Mouse (Mus musculus) bone marrow macrophage, adult 2 months (primary cell): ENCODE data around the gene C130050O18Rik.

Experiments used
- CTCF ChIP-seq: IDR thresholded peaks from 2 replicates; pipeline ENCODE4 v1.5.1; 2012; ENCODE audit warnings: low read depth, mild to moderate bottlenecking, low read length, moderate library complexity
- POLR2A ChIP-seq: IDR thresholded peaks from 2 replicates; pipeline ENCODE4 v1.6.1; 2012; ENCODE audit warnings: mild to moderate bottlenecking, low read depth, low read length, borderline replicate concordance

DNA sequence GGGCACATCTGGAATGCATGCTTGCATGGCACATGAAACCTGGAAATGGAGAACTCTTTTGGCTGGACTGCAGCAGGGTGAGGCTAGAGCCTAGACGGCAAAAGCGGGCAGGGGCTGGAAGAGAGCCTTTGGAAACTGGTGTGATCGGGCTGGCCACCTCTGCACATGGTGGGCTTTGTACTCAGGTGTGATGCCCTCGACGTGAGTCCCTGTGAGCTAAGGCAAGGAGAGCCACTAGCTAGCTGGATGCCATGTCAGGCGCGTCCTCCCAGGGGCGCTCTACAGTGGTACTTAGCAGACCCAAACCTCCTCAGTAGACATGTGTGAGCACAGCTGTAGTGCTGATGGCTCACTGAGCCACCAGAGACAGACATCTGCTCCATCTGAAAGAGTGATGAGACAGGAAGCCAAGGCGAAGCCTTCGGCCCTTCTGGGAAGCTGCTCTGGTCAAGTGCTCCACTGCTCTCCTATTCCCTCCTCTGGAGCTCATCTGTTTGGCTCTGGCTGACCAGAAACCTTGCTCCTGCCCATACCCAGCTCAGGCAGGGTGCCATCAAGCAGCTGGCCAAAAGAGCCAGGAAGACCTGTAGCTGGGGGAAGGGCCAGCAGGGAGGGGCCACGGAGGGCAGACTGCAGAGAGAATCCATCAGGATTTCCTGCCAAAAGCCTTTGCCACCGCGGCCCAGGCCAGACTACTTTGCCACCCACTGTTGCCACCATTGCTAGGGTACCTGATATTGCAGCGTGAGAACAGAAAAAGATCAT lies 2.2 kb downstream of the C130050O18Rik start:
- peak; percentile 36 for TF ChIP-seq CTCF
- no peak for TF ChIP-seq POLR2A
